Mouse (Mus musculus): ENCODE measurements around the gene Nae1. TPM values are rescaled to one million over a fixed set of nuclear protein-coding genes. Genes with fewer than 3 reads are reported as not detected.

The Nae1 gene
- polyA plus RNA-seq (2014; fragmentation: Illumina TruSeq; extraction: RNeasy Lipid Tissue Mini Kit (QIAGEN cat#74804); ENCODE audit: low read depth, low replicate concordance) = 52.6 TPM

GRCm38 (mm10) chr8:104533971-104534778 is at the start of gene Nae1, which contains the start of gene Car7:
TSS of gene Nae1 (minus strand) at chr8:104534637.
TSS of gene Car7 (plus strand) at chr8:104534689.

GRCm38 (mm10) chr8:104509061-104510006 is 25.1 kb downstream of the Nae1 start, which contains the start of gene Terb1:
TSS of gene Terb1 (minus strand) at chr8:104509910.

Other genes starting within 250 kb of the Nae1 start
- gene Cmtm2a, start 241.5 kb downstream of the Nae1 start, polyA plus RNA-seq (2014; fragmentation: Illumina TruSeq; extraction: RNeasy Lipid Tissue Mini Kit (QIAGEN cat#74804); ENCODE audit: low read depth, low replicate concordance) = not detected
- not detected for gene Gm45711, start 224.6 kb downstream of the Nae1 start, polyA plus RNA-seq (2014; fragmentation: Illumina TruSeq; extraction: RNeasy Lipid Tissue Mini Kit (QIAGEN cat#74804); ENCODE audit: low read depth, low replicate concordance)
- not detected for gene Cmtm1, start 224.5 kb downstream of the Nae1 start, polyA plus RNA-seq (2014; fragmentation: Illumina TruSeq; extraction: RNeasy Lipid Tissue Mini Kit (QIAGEN cat#74804); ENCODE audit: low read depth, low replicate concordance)
- gene Gm11020, start 213.1 kb downstream of the Nae1 start, polyA plus RNA-seq (2014; fragmentation: Illumina TruSeq; extraction: RNeasy Lipid Tissue Mini Kit (QIAGEN cat#74804); ENCODE audit: low read depth, low replicate concordance) = not detected
- gene Cmtm2b, start 212.4 kb downstream of the Nae1 start, polyA plus RNA-seq (2014; fragmentation: Illumina TruSeq; extraction: RNeasy Lipid Tissue Mini Kit (QIAGEN cat#74804); ENCODE audit: low read depth, low replicate concordance) = not detected
- gene Cmtm3, start 195.2 kb downstream of the Nae1 start, polyA plus RNA-seq (2014; fragmentation: Illumina TruSeq; extraction: RNeasy Lipid Tissue Mini Kit (QIAGEN cat#74804); ENCODE audit: low read depth, low replicate concordance) = 21.9 TPM
- gene Cmtm4, start 138.8 kb downstream of the Nae1 start, polyA plus RNA-seq (2014; fragmentation: Illumina TruSeq; extraction: RNeasy Lipid Tissue Mini Kit (QIAGEN cat#74804); ENCODE audit: low read depth, low replicate concordance) = 11.0 TPM
- gene Dync1li2, start 91.6 kb downstream of the Nae1 start, polyA plus RNA-seq (2014; fragmentation: Illumina TruSeq; extraction: RNeasy Lipid Tissue Mini Kit (QIAGEN cat#74804); ENCODE audit: low read depth, low replicate concordance) = 46.8 TPM
- not detected for gene Terb1, start 24.7 kb downstream of the Nae1 start, polyA plus RNA-seq (2014; fragmentation: Illumina TruSeq; extraction: RNeasy Lipid Tissue Mini Kit (QIAGEN cat#74804); ENCODE audit: low read depth, low replicate concordance)
- gene Car7, start 52 bp upstream of the Nae1 start, polyA plus RNA-seq (2014; fragmentation: Illumina TruSeq; extraction: RNeasy Lipid Tissue Mini Kit (QIAGEN cat#74804); ENCODE audit: low read depth, low replicate concordance) = 5.7 TPM
- 15.0 TPM for gene Pdp2, start 56.8 kb upstream of the Nae1 start, polyA plus RNA-seq (2014; fragmentation: Illumina TruSeq; extraction: RNeasy Lipid Tissue Mini Kit (QIAGEN cat#74804); ENCODE audit: low read depth, low replicate concordance)
- gene Cdh16, start 89.8 kb upstream of the Nae1 start, polyA plus RNA-seq (2014; fragmentation: Illumina TruSeq; extraction: RNeasy Lipid Tissue Mini Kit (QIAGEN cat#74804); ENCODE audit: low read depth, low replicate concordance) = 4.3 TPM
- 272 TPM for gene Rrad, start 96.7 kb upstream of the Nae1 start, polyA plus RNA-seq (2014; fragmentation: Illumina TruSeq; extraction: RNeasy Lipid Tissue Mini Kit (QIAGEN cat#74804); ENCODE audit: low read depth, low replicate concordance)
- 58.7 TPM for gene Ciao2b, start 107.3 kb upstream of the Nae1 start, polyA plus RNA-seq (2014; fragmentation: Illumina TruSeq; extraction: RNeasy Lipid Tissue Mini Kit (QIAGEN cat#74804); ENCODE audit: low read depth, low replicate concordance)
- 0.24 TPM for gene Ces2a, start 199.4 kb upstream of the Nae1 start, polyA plus RNA-seq (2014; fragmentation: Illumina TruSeq; extraction: RNeasy Lipid Tissue Mini Kit (QIAGEN cat#74804); ENCODE audit: low read depth, low replicate concordance)